7 mouse cellular contexts compared by ENCODE assay signal in the genomic region with DNA sequence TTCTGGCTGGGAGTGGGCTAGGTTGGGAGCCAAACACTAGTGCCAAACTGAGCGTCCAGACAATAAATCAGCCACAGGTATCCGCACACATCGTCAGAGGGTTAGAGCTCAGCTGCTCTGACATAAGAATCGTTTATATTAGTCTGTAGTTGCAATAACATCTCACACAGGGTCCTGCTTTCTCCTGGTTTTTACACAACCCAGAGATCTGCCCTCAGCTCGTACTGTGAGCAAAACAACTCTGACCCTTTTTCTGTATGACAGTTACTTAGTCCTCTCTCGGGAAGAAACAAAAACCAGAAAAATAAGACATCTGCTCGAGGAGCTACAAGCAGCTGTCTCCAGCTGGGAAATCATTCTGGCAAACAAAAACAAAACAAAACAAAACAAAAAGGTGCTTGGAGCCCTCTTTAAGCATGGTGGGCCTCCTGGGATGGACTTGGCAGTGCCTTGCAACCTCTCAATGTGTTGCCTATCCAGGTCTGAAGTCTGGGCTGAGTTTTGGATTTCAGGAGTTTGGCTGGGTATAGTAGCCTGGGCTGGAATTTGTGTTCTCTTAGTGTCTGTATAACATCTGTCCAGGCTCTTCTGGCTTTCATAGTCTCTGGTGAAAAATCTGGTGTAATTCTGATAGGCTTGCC.
A peak's percentile ranks its signal among the peaks of the same experiment; 100 is the strongest.
DNase-seq lines count a peak whose midpoint lies in the region; ATAC-seq lines count a peak whose summit lies in the region.
"Not testable (repeated sequence)": the region's sequence is repeated elsewhere in the genome, so short reads cannot be mapped to it uniquely, and the experiment has no call there.

No protein-coding gene starts in this region.

- WGBS in embryonic facial prominence, embryonic 14.5 days: 77% methylated on average over 7 of the region's 7 CpGs
- whole genome bisulfite sequencing in hindbrain, embryonic 14.5 days: 76% methylated on average over 7 of the region's 7 CpGs
- WGBS in lung, embryonic 16.5 days: 63% methylated on average over 7 of the region's 7 CpGs
- WGBS in stomach, embryonic 16.5 days: 42% methylated on average over 7 of the region's 7 CpGs

- not testable (repeated sequence) for H3K27ac ChIP-seq in embryonic facial prominence, embryonic 14.5 days (replicated peaks; ENCODE audit: low read depth, low read length); hindbrain, embryonic 14.5 days; lung, embryonic 16.5 days (ENCODE audit: low read length); stomach, embryonic 16.5 days (ENCODE audit: low read length)

- intact Hi-C loops in gastrocnemius, postnatal 14 days (cut with DNase I; ENCODE audit: low total_unique reads): not testable (repeated sequence)

- H3K4me3 ChIP-seq in embryonic facial prominence, embryonic 14.5 days (ENCODE audit: low read depth, low read length); hindbrain, embryonic 14.5 days (replicated peaks; ENCODE audit: low read length); lung, embryonic 16.5 days (ENCODE audit: low read length); stomach, embryonic 16.5 days (replicated peaks; ENCODE audit: low read length): not testable (repeated sequence)

- not testable (repeated sequence) for H3K9me3 ChIP-seq in embryonic facial prominence, embryonic 14.5 days (ENCODE audit: control insufficient read depth, low read length); hindbrain, embryonic 14.5 days (ENCODE audit: control insufficient read depth, low read length); lung, embryonic 16.5 days (ENCODE audit: control insufficient read depth, low read length); stomach, embryonic 16.5 days (replicated peaks; ENCODE audit: control insufficient read depth, low read length)

- peak; percentile 4 for DNase-seq in embryonic facial prominence, embryonic 14.5 days (ENCODE audit: low spot score)
- peak; percentile 5 for DNase-seq in gastrocnemius, postnatal 14 days
- peak; percentile 8 for DNase-seq in heart, adult 8-10 months (ENCODE audit: low spot score)
- DNase-seq in hindbrain, embryonic 14.5 days (ENCODE audit: low spot score): not testable (repeated sequence)
- DNase-seq in skeletal muscle tissue, adult 2 months (ENCODE audit: low read depth, low spot score): peak; percentile 21

- not testable (repeated sequence) for H3K4me1 ChIP-seq in embryonic facial prominence, embryonic 14.5 days (ENCODE audit: control insufficient read depth, insufficient read depth, low read length); hindbrain, embryonic 14.5 days (replicated peaks; ENCODE audit: control insufficient read depth, insufficient read depth, low read length); lung, embryonic 16.5 days (replicated peaks; ENCODE audit: control insufficient read depth, insufficient read depth, low read length); stomach, embryonic 16.5 days (ENCODE audit: control insufficient read depth, insufficient read depth, low read length)

- not testable (repeated sequence) for H3K36me3 ChIP-seq in embryonic facial prominence, embryonic 14.5 days (ENCODE audit: control insufficient read depth, insufficient read depth, low read length); hindbrain, embryonic 14.5 days (replicated peaks; ENCODE audit: control insufficient read depth, insufficient read depth); lung, embryonic 16.5 days (ENCODE audit: control insufficient read depth, insufficient read depth, low read length); stomach, embryonic 16.5 days (ENCODE audit: control insufficient read depth, insufficient read depth, low read length)

- H3K27me3 ChIP-seq in embryonic facial prominence, embryonic 14.5 days (replicated peaks; ENCODE audit: control insufficient read depth, insufficient read depth, low read length); hindbrain, embryonic 14.5 days (ENCODE audit: control insufficient read depth, insufficient read depth, low read length); lung, embryonic 16.5 days (ENCODE audit: control insufficient read depth, insufficient read depth, low read depth, low read length); stomach, embryonic 16.5 days (ENCODE audit: control insufficient read depth, insufficient read depth, low read length): not testable (repeated sequence)

- ATAC-seq in embryonic facial prominence, embryonic 14.5 days (ENCODE audit: low read depth): not testable (repeated sequence)
- 0 out of 2 replicates have a peak, but pooled peaks have one; percentile 14 for ATAC-seq in hindbrain, embryonic 14.5 days (ENCODE audit: low FRiP score)
- ATAC-seq in lung, embryonic 16.5 days (ENCODE audit: low read depth): peak; percentile 17; the same call in 1 of the 2 replicates
- ATAC-seq in stomach, embryonic 16.5 days (ENCODE audit: insufficient read depth, low FRiP score): peak; percentile 47; the same call in 1 of the 2 replicates

- not testable (repeated sequence) for H3K9ac ChIP-seq in embryonic facial prominence, embryonic 14.5 days (ENCODE audit: low read depth, low read length); hindbrain, embryonic 14.5 days; lung, embryonic 16.5 days (ENCODE audit: low read length); stomach, embryonic 16.5 days (ENCODE audit: low read length)

- H3K4me2 ChIP-seq in embryonic facial prominence, embryonic 14.5 days (ENCODE audit: low read depth, low read length); hindbrain, embryonic 14.5 days (replicated peaks); lung, embryonic 16.5 days (ENCODE audit: low read depth, low read length); stomach, embryonic 16.5 days (ENCODE audit: low read depth, low read length): not testable (repeated sequence)
